Mouse (Mus musculus): ENCODE measurements around the gene Lin37.

DNA sequence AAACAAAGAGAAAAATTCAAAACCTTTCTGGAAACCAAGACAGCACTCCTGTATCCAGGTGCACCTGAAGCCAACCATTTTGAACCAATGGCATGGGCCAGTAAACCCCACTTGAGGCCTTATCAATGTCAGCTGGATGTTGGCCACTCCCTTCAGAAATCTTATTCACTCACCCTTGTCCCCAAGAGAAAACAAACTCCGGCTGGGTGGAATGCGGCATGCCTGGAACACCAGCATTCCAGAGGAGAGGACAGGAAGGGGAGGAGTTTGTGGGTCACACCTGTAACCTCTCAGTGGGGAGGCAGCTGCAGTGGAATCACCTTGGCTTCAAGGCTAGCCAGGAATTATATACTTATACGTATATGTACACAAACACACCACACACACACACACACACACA is 42.9 kb upstream of the Lin37 start:
- TF ChIP-seq CTCF (IDR thresholded peaks at IDR 0.05), result no peak
- TF ChIP-seq EP300 (IDR thresholded peaks at IDR 0.05), result peak; percentile 99
